Mouse (Mus musculus): ENCODE measurements around the gene Mmd2.

Mmd2 gene

GRCm38 (mm10) chr5:142604379-142604778, 4.2 kb downstream of the Mmd2 start:
- no peak for DNase-seq

DNA sequence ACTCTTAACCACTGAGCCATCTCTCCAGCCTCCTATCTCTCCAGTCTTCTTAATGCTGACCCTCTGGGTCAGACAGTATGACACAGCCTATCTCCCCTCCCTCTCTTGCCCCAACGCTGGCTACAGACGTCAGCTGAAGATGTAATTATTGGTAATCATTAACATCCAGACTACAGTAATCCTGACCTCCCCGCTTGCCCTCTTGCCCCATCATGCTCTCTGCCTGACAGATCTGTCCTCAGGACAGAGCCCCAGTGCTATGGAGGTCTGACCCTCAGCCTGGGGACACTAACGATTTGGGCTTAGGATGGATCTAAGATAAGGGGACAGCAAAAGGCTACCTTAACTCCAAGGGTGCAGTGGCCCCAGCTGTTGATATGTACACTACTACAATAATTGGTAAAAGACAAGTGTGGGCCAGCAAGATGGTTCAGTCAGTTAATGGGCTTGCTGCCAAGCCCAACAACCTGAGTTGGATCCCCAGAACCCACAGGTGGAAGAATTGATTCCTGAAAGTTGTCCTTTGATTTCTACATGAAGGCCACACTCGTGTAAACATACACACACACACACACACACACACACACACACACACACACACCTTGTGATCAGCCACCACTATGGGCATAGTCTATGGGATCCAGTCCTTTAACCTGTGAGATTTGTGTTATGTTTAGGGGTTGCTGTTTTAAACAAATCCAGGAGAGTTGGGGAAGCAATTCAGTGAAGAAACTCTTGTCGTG, 10.8 kb downstream of the Mmd2 start:
- no peak for DNase-seq

GRCm38 (mm10) chr5:142596723-142597122, 11.9 kb downstream of the Mmd2 start:
- no peak for DNase-seq

- DNase-seq = no peak
These were observed 12.9 kb downstream of the Mmd2 start for GRCm38 (mm10) chr5:142595698-142596097.

DNA sequence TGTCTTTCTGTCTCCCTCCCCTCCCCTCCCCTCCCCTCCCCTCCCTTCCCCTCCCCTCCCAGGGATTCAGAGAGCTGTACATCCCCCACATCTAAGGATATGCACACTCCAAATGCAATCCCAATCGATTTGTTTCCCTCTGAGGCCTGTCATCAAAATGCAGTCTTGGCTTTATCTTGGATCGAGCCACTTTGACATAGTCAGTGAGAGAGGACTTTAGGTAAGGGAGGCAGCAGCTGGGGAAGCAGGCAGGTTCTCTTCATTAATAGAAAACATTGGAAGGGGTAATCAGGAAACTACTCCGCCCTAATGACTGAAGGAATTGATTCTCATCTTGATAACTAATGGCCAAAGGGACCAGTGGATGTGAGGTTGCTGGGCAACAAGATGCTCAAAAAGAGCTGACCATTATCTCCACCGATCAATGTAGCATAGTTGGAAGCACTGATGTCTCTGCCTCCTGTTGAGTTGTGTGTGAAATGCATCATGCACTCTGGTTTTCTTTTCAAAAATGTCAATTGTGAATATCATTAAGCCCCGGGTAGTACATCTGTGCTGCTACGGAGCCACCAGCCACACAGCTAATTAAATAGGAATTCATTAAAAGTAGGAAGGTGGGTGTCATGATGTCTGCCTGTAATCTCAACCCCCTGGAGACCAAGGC, 17.5 kb downstream of the Mmd2 start:
- DNase-seq = no peak

- no peak for DNase-seq
These were observed 24.9 kb downstream of the Mmd2 start for GRCm38 (mm10) chr5:142583616-142584126.

GRCm38 (mm10) chr5:142581517-142581916, 27.1 kb downstream of the Mmd2 start:
- DNase-seq = peak; percentile 45

DNA sequence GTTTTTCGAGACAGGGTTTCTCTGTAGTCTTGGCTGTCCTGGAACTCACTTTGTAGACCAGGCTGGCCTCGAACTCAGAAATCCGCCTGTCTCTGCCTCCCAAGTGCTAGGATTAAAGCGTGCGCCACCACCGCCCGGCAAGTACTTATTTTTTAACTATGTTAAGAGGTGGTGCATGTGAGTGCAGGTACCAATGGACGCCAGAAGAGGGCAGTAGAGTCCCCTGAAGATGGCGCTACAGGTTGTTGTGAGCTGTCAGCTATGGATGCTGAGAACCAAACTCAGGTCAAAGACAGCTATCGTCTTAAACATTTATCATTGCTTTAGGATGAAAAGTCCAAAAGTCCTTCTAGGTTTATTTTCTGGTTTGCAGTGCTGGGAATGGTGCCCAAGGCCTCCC, 30.4 kb downstream of the Mmd2 start:
- no peak for DNase-seq

DNA sequence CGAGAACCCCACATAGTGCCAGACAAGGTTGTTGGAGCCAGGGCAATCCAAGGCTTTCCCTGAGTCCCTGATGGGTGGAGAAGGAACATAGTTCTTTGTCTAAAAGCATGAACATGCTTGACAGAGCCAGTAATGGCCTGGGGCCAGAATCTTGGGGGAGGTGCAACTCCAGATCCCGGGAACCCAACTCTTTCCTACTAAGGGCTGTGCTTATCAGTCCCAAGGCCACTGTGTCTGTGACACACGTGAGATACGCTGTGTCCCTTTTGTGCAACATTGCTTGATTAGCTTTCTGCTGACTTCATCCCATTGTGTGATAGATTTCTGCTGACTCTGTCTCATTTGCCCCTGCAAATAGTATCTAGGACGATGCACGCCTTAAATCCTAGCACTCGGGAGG, 31.8 kb downstream of the Mmd2 start:
- DNase-seq = no peak

GRCm38 (mm10) chr5:142574323-142575057, 34.1 kb downstream of the Mmd2 start:
- DNase-seq = no peak

- DNase-seq = no peak
These were observed 44.0 kb downstream of the Mmd2 start for GRCm38 (mm10) chr5:142564606-142565005.

- DNase-seq = no peak
These were observed 48.3 kb downstream of the Mmd2 start for GRCm38 (mm10) chr5:142560261-142560660.

DNA sequence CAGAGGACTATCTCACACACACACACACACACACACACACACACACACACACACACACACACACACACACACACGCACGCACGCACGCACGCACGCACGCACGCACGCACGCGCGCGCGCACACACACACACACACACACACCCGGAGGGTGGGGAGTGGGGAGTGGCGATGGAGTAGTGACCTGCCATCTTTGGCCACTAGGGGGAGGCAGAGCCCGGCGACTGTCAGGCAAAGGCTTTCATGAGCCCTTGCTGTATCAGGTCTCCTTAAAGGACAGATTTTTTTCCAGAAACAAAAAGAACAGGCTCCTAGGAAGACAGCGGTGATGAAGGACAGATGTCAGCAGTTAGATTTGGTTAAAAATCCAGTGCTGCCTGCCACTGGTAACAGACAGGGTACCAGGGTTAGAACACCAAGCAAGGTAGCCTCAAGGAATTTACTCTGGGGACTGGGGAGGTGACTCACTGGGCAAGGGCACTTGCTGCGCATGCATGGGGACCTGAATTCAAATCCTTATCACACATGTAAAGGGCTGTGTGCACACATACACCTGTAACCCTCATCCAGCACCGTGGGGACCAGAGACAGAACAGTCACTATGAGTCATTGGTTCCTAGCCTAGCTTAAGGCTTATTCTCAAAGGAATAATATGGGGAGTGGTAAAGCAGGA, 51.1 kb downstream of the Mmd2 start:
- peak; percentile 54 for DNase-seq

GRCm38 (mm10) chr5:142556721-142557120, 51.9 kb downstream of the Mmd2 start:
- DNase-seq = no peak

DNA sequence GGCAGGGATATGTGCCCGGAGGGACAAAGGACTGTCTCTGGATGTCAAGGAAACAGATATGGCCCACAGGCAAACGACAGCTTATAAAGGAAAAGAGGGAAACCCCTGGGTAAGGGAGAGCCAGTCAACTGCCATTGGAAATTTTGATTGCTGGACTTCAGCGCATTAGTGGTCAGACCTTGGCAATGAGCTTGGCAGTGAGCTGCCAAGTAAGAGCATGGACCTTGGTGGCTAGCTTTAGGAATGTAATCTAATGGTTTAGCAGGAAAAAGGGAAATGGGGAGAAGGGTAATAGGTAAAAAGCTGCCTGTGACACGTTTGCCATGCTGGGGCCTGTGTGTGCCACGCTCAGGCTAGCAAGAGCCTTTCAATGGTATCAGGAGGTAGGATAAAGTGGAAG, 52.7 kb downstream of the Mmd2 start:
- DNase-seq = no peak

DNA sequence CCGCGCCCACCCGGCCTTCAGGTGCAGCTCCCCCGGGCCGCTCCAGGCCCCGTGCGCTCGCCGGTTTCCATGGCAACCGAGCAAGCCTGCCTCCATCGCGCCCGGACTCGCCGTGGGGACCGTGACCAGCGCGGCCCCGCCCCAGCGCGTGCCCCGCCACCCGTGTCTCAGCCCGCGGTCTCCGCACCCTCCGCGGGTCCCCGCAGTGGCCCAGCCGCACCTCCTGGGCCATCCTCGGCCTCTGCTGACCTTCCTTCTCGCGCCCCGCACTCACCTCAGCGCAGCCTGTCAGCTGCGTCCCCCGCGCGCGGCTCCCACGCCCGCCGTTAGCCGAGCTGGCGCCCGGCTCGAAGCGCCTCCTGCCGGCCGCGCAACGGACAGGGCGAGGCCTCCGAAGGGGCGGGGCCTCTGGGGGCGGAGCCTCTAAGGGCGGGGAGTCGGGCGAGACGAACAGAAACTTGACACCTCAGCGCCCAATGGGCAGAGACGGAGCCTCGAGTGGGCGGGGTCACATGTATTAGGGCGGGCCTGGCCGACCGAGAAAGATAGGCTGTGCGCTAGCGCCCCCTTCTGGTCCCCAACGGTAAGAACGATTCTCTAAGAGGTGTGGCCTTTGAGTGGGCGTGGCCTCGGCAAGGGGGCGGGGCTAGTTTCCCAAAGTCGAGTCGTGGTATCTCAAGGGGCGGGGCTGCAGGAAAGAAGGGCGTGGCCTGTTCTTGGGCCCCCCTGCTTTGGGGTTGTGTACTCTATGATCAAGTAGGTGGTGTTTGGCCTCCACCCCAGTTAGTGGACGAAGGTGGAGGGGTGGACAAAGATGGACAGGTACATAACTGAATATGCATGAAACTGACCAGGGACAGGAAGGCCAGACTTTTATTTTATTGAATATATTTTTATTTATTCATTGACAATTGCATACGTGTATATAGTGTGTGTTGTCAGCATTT, 57.6 kb downstream of the Mmd2 start, which contains the start of gene Radil:
Gene Radil (minus strand): TSS at position 393 of the 947 bp plus-strand sequence.
- peak; percentile 53 for DNase-seq

- no peak for DNase-seq
These were observed 58.5 kb downstream of the Mmd2 start for GRCm38 (mm10) chr5:142549961-142550705.

DNA sequence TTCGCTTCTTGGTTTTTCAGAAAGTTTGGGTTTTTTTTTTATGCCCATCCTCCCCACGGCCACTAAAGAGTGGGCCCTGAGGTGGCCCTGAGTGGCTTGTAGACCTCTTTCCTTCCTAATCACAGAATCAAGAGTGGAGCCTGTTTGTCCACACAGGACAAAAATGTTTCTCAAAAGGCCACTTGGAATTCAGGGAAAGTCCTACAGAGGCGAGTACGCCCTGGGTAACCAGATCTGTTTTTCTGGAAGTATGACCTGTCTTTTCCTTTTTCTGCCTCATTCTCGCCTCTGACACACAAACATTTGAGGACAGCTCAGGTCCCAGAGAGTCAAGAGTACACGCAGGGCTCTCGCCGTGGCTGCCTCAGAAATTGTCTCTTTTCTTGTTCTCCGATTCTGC, 59.2 kb downstream of the Mmd2 start:
- DNase-seq = no peak

- no peak for DNase-seq
These were observed 61.5 kb downstream of the Mmd2 start for GRCm38 (mm10) chr5:142547066-142547465.

- DNase-seq = no peak
These were observed 62.3 kb downstream of the Mmd2 start for GRCm38 (mm10) chr5:142546344-142546743.
